Mouse (Mus musculus): ENCODE results near the gene Msln. TPM values are rescaled to one million over a fixed set of nuclear protein-coding genes. Genes with fewer than 3 reads are reported as not detected.

Gene Msln
- polyA plus RNA-seq, 1 experiment from 2014 or later: 0.24 TPM

- WGBS: under 1% methylated on average over 14 of the region's 14 CpGs
- Histone ChIP-seq H3K4me1 (ENCODE audit: control insufficient read depth, insufficient read depth, low read length) (peaks cover 34% of the 10 kb centered on the region), H3K9me3 (ENCODE audit: control insufficient read depth, low read length) (no peaks in the 10 kb centered on the region), H3K27me3 (ENCODE audit: control insufficient read depth, insufficient read depth, low read length) (no peaks in the 10 kb centered on the region), H3K27ac (replicated peaks; ENCODE audit: low read depth, low read length) (peak within 1 kb of the TSS; percentile 79), H3K9ac (ENCODE audit: low read length) (peak within 1 kb of the TSS; percentile 71), H3K36me3 (ENCODE audit: control insufficient read depth, insufficient read depth, low read length) (0 out of 2 replicates have a peak, but pooled peaks cover 10% of the 10 kb centered on the region), H3K4me2 (ENCODE audit: low read depth, severe bottlenecking) (peak within 1 kb of the TSS; percentile 90), H3K4me3 (ENCODE audit: low read depth, low read length) (peak within 1 kb of the TSS; percentile 66)
- no peak for ATAC-seq (ENCODE audit: insufficient number of reproducible peaks, low FRiP score, low TSS enrichment, low read depth)
- DNase-seq (ENCODE audit: low spot score): peak; percentile 76
These were observed 38.4 kb upstream of the Msln start, which contains the start of gene Fam173a for GRCm38 (mm10) chr17:25792615-25793014. Gene Fam173a, minus strand, starts transcription at chr17:25792901.

- Histone ChIP-seq H3K36me3 (ENCODE audit: control insufficient read depth, insufficient read depth, low read length) (0 out of 2 replicates have a peak, but pooled peaks cover 11% of the 10 kb centered on the region), H3K9ac (ENCODE audit: low read length) (peak overlapping the region; percentile 71), H3K4me1 (ENCODE audit: control insufficient read depth, insufficient read depth, low read length) (peaks cover 30% of the 10 kb centered on the region), H3K9me3 (ENCODE audit: control insufficient read depth, low read length) (no peaks in the 10 kb centered on the region), H3K27ac (replicated peaks; ENCODE audit: low read depth, low read length) (peak overlapping the region; percentile 79), H3K4me3 (ENCODE audit: low read depth, low read length) (peak overlapping the region; percentile 66), H3K27me3 (ENCODE audit: control insufficient read depth, insufficient read depth, low read length) (no peaks in the 10 kb centered on the region), H3K4me2 (ENCODE audit: low read depth, severe bottlenecking) (peak overlapping the region; percentile 90)
- under 1% methylated on average over 45 of the region's 45 CpGs for WGBS
- peak; percentile 91 for DNase-seq (ENCODE audit: low spot score)
- peak; percentile 26 for ATAC-seq (ENCODE audit: insufficient number of reproducible peaks, low FRiP score, low TSS enrichment, low read depth)
These were observed 37.8 kb upstream of the Msln start for GRCm38 (mm10) chr17:25791843-25792527.

GRCm38 (mm10) chr17:25791320-25791842, 37.2 kb upstream of the Msln start:
- peak; percentile 1; the same call in 1 of the 2 replicates for ATAC-seq (ENCODE audit: insufficient number of reproducible peaks, low FRiP score, low TSS enrichment, low read depth)
- 32% methylated on average over 19 of the region's 19 CpGs for WGBS

GRCm38 (mm10) chr17:25786781-25787504, 32.8 kb upstream of the Msln start:
- Histone ChIP-seq H3K9me3 (ENCODE audit: control insufficient read depth, low read length) (no peaks in the 10 kb centered on the region), H3K27ac (replicated peaks; ENCODE audit: low read depth, low read length) (no peak overlapping the region), H3K9ac (ENCODE audit: low read length) (no peak overlapping the region), H3K27me3 (ENCODE audit: control insufficient read depth, insufficient read depth, low read length) (no peaks in the 10 kb centered on the region), H3K4me2 (ENCODE audit: low read depth, severe bottlenecking) (no peak overlapping the region; the same call in 1 of the 2 replicates), H3K4me1 (ENCODE audit: control insufficient read depth, insufficient read depth, low read length) (peaks cover 27% of the 10 kb centered on the region), H3K36me3 (ENCODE audit: control insufficient read depth, insufficient read depth, low read length) (peaks cover 27% of the 10 kb centered on the region), H3K4me3 (ENCODE audit: low read depth, low read length) (no peak overlapping the region)
- ATAC-seq (ENCODE audit: insufficient number of reproducible peaks, low FRiP score, low TSS enrichment, low read depth): no peak
- no peak for DNase-seq (ENCODE audit: low spot score)
- 92% methylated on average over 9 of the region's 9 CpGs for WGBS

More at GRCm38 (mm10) chr17:25791320-25791842, 37.2 kb upstream of the Msln start:
- H3K4me3 ChIP-seq (ENCODE audit: low read depth, low read length): peak overlapping the region; percentile 66
- no peaks in the 10 kb centered on the region for H3K27me3 ChIP-seq (ENCODE audit: control insufficient read depth, insufficient read depth, low read length)
- no peak for DNase-seq (ENCODE audit: low spot score)
- 0 out of 2 replicates have a peak, but pooled peaks cover 11% of the 10 kb centered on the region for H3K36me3 ChIP-seq (ENCODE audit: control insufficient read depth, insufficient read depth, low read length)
- H3K9ac ChIP-seq (ENCODE audit: low read length): peak overlapping the region; percentile 71
- no peaks in the 10 kb centered on the region for H3K9me3 ChIP-seq (ENCODE audit: control insufficient read depth, low read length)
- H3K27ac ChIP-seq (replicated peaks; ENCODE audit: low read depth, low read length): peak overlapping the region; percentile 79
- H3K4me1 ChIP-seq (ENCODE audit: control insufficient read depth, insufficient read depth, low read length): peaks cover 30% of the 10 kb centered on the region
- peak overlapping the region; percentile 90 for H3K4me2 ChIP-seq (ENCODE audit: low read depth, severe bottlenecking)

GRCm38 (mm10) chr17:25786280-25786679, 32.1 kb upstream of the Msln start, which contains the start of gene Ccdc78:
Gene Ccdc78, plus strand, starts transcription at chr17:25786580.
- WGBS: 86% methylated on average over 3 of the region's 3 CpGs

GRCm38 (mm10) chr17:25785281-25785745, 31.1 kb upstream of the Msln start, which contains the start of gene Haghl:
Gene Haghl, minus strand, starts transcription at chr17:25785673.
- Histone ChIP-seq H3K9me3 (ENCODE audit: control insufficient read depth, low read length) (no peaks in the 10 kb centered on the region), H3K4me1 (ENCODE audit: control insufficient read depth, insufficient read depth, low read length) (peaks cover 22% of the 10 kb centered on the region), H3K36me3 (ENCODE audit: control insufficient read depth, insufficient read depth, low read length) (peaks cover 32% of the 10 kb centered on the region), H3K4me2 (ENCODE audit: low read depth, severe bottlenecking) (peak within 1 kb of the TSS; percentile 85), H3K27me3 (ENCODE audit: control insufficient read depth, insufficient read depth, low read length) (no peaks in the 10 kb centered on the region), H3K4me3 (ENCODE audit: low read depth, low read length) (peak within 1 kb of the TSS; percentile 76), H3K27ac (replicated peaks; ENCODE audit: low read depth, low read length) (peak within 1 kb of the TSS; percentile 87), H3K9ac (ENCODE audit: low read length) (peak within 1 kb of the TSS; percentile 64)
- WGBS: under 1% methylated on average over 23 of the region's 23 CpGs
- peak; percentile 76 for ATAC-seq (ENCODE audit: insufficient number of reproducible peaks, low FRiP score, low TSS enrichment, low read depth)
- DNase-seq (ENCODE audit: low spot score): peak; percentile 99

More at GRCm38 (mm10) chr17:25786280-25786679, 32.1 kb upstream of the Msln start, which contains the start of gene Ccdc78:
- DNase-seq (ENCODE audit: low spot score) (no peak), ATAC-seq (ENCODE audit: insufficient number of reproducible peaks, low FRiP score, low TSS enrichment, low read depth) (no peak)
- H3K36me3 ChIP-seq (ENCODE audit: control insufficient read depth, insufficient read depth, low read length): peaks cover 29% of the 10 kb centered on the region
- H3K9ac ChIP-seq (ENCODE audit: low read length): peak within 1 kb of the TSS; percentile 64
- H3K4me2 ChIP-seq (ENCODE audit: low read depth, severe bottlenecking): peak within 1 kb of the TSS; percentile 85
- no peaks in the 10 kb centered on the region for H3K27me3 ChIP-seq (ENCODE audit: control insufficient read depth, insufficient read depth, low read length)
- no peaks in the 10 kb centered on the region for H3K9me3 ChIP-seq (ENCODE audit: control insufficient read depth, low read length)
- peak within 1 kb of the TSS; percentile 87 for H3K27ac ChIP-seq (replicated peaks; ENCODE audit: low read depth, low read length)
- peak within 1 kb of the TSS; percentile 76 for H3K4me3 ChIP-seq (ENCODE audit: low read depth, low read length)
- H3K4me1 ChIP-seq (ENCODE audit: control insufficient read depth, insufficient read depth, low read length): peaks cover 24% of the 10 kb centered on the region

GRCm38 (mm10) chr17:25783861-25784574, 29.8 kb upstream of the Msln start:
- Histone ChIP-seq H3K4me2 (ENCODE audit: low read depth, severe bottlenecking) (peak overlapping the region; percentile 85), H3K36me3 (ENCODE audit: control insufficient read depth, insufficient read depth, low read length) (peaks cover 29% of the 10 kb centered on the region), H3K4me3 (ENCODE audit: low read depth, low read length) (peak overlapping the region; percentile 76), H3K9ac (ENCODE audit: low read length) (peak overlapping the region; percentile 64), H3K4me1 (ENCODE audit: control insufficient read depth, insufficient read depth, low read length) (peaks cover 22% of the 10 kb centered on the region), H3K27ac (replicated peaks; ENCODE audit: low read depth, low read length) (peak overlapping the region; percentile 30; the same call in 1 of the 2 replicates), H3K27me3 (ENCODE audit: control insufficient read depth, insufficient read depth, low read length) (no peaks in the 10 kb centered on the region), H3K9me3 (ENCODE audit: control insufficient read depth, low read length) (no peaks in the 10 kb centered on the region)
- DNase-seq (ENCODE audit: low spot score): no peak
- 82% methylated on average over 15 of the region's 15 CpGs for WGBS
- ATAC-seq (ENCODE audit: insufficient number of reproducible peaks, low FRiP score, low TSS enrichment, low read depth): no peak; the same call in 1 of the 2 replicates
